Mouse (Mus musculus) megakaryocyte, embryonic 14.5 days (primary cell): ENCODE data around the gene Vldlr.

Experiments used
- FLI1 ChIP-seq: IDR thresholded peaks from 2 replicates; pipeline ENCODE4 v1.6.1; 2012; ENCODE audit warnings: low read length, inconsistent platforms, mixed read lengths
- GATA1 ChIP-seq: IDR thresholded peaks from 3 replicates; pipeline ENCODE4 v1.6.1; 2012; ENCODE audit warnings: mixed read lengths, low read length, inconsistent platforms, borderline replicate concordance

DNA sequence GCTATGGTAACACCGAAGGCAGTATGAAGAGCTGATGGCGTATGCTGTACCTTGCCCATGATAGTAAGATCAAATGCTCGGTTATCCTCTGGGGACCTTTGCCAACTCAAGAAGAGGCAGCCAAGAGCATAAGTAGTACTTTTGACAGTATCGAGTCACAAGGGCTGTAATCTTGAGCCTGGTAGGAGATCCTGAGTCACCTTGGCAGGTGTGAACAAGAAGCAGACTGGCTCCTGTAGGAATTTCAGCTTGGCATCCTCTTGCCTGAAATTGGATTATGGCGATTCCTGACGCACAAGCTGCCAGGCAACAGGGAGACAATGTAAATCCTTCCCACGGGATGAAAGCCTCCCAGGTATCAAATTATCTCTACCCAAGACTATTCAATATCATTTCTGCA, 32.8 kb upstream of the Vldlr start:
- no peak for TF ChIP-seq GATA1
- TF ChIP-seq FLI1, result no peak
